Mouse (Mus musculus): Measurements from ENCODE around the gene Cmtm4.

Cmtm4 gene

DNA sequence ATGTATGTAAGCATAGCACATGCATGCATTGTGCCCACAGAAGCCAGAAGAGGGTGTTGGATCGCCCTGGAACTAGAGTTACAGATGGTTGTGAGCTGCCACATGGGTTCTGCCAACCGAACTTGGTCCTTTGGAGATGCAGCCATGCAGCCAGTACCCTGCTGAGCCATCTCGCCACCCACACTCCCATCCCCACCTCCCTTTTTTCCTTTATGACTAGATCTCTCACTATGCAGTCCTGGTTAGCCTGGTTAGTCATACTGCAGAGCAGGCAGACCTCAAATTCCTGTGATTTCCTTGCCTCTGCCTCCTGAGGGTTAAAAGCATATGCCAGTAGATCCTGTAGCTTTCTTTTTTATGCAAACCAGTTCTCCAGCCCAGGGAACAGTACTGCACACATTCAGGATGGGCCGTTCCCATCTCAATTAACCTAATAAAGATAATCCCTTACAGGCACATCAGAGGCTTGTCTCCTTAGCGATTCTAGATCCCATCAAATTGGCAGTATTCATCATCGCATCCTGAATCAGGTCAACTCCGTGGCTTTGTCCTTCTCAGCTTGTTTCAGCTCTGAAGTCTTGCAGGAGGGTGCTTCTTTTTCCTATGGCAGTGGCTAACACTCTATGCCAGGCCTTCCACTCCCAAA, 15.1 kb upstream of the Cmtm4 start:
- no peak for DNase-seq

- DNase-seq = peak; percentile 95
Measured at GRCm38 (mm10) chr8:104408328-104409110, 12.9 kb upstream of the Cmtm4 start.

DNA sequence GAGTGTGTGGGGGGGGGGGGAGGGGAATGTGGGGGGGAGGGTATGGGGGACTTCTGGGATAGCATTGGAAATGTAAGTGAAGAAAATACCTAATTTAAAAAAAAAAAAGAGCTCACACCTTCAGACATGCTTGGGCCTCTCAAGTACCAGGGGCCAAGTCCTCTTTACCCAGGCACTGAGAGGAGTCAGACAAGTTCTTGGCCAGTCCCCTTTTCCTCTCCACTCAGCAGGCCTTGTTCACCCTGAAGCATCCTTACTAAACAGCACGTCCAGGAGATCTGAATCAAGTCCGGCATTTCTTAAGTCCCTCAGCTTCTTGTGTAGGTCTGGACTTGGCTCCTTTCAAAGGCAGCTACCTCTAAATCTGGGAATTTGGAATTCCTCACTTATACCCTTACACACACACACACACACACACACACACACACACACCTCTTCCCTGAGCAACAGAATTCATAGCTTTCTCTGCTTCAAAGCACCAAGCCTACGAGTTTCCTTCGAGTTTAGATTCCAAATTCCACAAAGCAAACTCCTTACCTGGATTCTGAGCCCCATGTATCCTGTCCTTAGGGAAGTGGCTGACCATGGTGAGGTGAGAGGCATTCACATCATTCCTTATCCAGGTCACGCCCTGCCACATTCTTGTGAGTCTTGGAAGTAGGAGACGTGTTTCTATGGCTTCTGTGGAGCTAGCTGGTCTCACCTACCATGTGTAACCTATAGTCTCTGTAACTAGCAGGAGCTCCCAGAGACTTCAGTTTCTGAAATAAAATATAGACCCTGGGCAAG, 10.9 kb upstream of the Cmtm4 start:
- no peak for DNase-seq

GRCm38 (mm10) chr8:104405430-104406187, 10.0 kb upstream of the Cmtm4 start:
- peak; percentile 96 for DNase-seq

DNA sequence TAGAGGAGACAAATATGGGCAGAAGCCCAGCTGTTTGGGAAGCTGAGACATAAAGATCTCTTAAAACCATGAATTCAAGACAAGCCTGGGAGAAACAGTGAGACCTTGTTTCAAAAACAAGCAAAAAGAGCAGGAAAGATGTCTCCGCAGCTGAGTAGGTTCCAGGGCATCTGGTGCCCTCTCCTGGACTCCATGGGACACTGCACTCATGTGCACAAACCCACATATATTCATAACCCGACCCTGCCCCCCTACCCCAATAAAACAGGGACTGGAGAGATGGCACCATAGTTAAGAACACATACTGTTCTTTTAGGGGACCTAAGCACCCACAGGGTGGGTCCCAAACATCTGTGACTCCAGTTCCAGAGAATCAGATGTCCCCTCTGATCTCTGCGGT, 8.0 kb upstream of the Cmtm4 start:
- no peak for DNase-seq

DNA sequence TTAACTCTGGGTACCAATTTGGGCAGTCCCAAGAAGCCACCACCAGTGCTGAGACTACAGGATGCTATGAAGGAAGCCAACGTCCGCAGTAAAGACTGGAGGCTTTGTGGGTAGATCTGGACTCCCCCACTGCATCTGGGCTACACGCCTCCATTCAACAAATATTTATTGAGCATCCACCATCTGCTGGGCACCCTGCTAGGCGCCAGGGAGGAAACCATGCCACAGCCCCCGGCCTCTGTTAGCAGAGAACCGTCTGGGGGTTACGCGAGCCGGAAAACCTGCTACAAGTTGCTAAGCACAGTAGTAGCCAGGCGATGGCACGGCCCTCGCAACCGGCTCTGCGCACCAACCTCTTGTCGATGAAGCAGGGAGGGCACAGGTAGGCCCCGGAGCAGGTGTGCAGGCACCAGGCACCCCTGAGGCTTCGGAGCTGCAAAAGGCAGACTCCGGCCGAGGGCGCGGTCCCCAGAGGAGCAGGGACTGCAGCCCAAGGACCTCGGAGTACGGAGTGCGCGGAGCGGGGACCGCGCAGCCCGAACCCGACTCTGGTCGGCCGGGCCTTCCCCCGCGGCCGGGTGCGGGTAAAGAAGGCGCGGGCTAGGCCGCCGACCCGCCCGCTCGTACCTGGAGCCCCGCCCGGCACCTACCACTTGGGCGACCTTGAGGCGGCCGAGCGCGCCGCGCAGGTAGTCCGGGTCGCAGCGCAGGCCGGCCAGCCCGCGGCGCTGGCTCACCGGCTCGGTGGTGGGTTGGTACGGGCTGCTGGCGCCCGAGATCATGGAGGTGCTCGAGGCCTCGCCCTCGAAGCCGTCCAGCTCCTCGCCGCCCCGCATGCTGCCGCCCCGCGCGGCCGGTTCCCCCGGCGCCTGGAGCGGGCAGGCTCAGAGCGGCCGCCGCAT, 555 bp downstream of the Cmtm4 start:
- peak; percentile 96 for DNase-seq

GRCm38 (mm10) chr8:104393767-104394166, 1.8 kb downstream of the Cmtm4 start:
- no peak for DNase-seq

GRCm38 (mm10) chr8:104393139-104393538, 2.5 kb downstream of the Cmtm4 start:
- DNase-seq = no peak

- no peak for DNase-seq
Measured at GRCm38 (mm10) chr8:104390245-104390644, 5.4 kb downstream of the Cmtm4 start.

DNA sequence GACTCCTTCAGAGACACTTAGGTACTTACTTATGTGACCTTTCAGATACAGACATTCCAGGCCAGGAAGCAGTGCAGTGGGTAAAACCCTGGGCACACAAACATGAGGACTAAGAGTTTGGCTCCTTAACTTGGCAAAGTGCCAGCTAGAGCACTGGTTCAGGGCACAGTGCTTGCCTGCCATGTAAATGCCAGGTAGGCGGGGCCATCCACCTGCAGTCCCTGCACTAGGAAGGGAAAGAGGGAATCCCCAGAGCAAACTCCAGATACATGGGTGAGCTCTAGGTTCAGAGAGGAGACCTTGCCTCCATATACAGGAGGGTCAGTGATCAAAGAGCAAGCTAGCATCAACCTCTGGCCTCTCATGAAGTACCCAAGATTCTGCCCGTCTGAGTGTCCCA, 7.6 kb downstream of the Cmtm4 start:
- DNase-seq = peak; percentile 92

- no peak for DNase-seq
Measured at GRCm38 (mm10) chr8:104387501-104387900, 8.1 kb downstream of the Cmtm4 start.

GRCm38 (mm10) chr8:104386693-104387092, 8.9 kb downstream of the Cmtm4 start:
- no peak for DNase-seq

- DNase-seq = peak; percentile 93
Measured at GRCm38 (mm10) chr8:104383977-104384376, 11.6 kb downstream of the Cmtm4 start.

GRCm38 (mm10) chr8:104383296-104383695, 12.3 kb downstream of the Cmtm4 start:
- no peak for DNase-seq

GRCm38 (mm10) chr8:104380961-104381411, 14.6 kb downstream of the Cmtm4 start:
- no peak for DNase-seq

DNA sequence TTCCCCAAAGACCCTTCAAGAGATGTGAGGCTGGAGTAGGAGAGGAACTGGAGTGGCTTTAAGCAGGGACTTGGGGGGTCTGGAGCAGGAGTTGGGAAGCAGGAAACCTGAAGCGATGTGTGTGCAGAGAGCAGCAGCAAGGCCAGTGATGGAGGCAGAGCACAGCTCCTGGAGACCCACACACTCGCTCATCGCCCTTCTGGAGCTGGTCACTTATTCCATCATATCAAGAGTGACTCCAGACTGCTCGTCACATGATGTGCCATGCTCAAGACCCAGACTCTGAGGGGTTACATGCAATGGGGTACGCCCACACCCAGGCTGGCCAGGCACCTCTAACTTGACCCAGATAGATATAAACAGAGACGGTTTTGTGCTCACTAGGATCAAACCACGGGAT, 15.3 kb downstream of the Cmtm4 start:
- DNase-seq = peak; percentile 87

DNA sequence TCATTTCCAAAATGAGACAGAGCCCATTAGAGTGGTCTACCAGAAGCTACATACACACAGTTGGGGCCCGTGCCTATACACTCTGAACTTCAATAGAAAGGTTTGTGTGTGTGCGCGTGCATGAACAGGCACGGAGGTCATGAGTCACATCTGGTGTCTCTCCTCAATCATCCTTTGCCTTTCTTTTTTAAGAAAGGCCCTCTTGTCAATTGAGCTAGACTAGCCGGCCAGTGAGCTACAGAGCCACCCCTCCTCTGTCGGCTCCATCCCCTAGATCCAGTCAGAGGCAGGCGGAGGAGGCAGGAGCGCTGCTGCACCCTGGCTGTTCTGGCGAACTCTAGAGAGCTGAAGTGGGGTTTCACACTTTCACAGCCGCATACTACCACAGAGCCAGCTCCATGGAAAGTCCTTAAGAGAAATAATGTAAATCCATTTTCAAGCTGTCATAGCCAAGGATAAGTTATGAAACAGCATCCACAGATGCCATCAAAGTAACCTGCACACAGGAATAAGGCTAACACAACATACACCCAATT, 16.2 kb downstream of the Cmtm4 start:
- no peak for DNase-seq

- DNase-seq = no peak
Measured at GRCm38 (mm10) chr8:104376669-104377068, 18.9 kb downstream of the Cmtm4 start.

DNA sequence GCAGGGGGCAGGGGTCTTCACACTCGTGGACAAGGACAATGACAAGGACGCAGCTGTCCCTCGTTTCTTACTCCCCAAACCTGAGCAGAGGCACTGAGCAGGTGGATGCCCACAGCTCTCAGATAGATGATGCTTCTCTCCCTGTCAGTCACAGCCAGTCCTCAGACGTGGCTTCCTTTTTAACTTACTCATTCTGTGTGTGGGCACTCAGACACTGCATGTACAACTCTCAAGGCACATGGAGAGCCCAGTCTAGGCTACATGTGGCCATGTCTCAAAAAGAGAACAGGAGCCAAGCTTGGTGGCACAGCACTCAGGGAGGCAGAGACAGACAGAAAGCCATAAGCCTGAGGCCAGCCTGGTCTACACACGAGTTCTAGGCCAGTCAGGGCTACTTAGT, 19.6 kb downstream of the Cmtm4 start:
- no peak for DNase-seq

- DNase-seq = peak; percentile 95
Measured at GRCm38 (mm10) chr8:104374864-104375846, 20.5 kb downstream of the Cmtm4 start.

Data from heart, adult 11 months (tissue).